Mouse (Mus musculus) midbrain, embryonic 14.5 days (tissue): ENCODE results near the gene Gpr162. TPM values are rescaled to one million over a fixed set of nuclear protein-coding genes. Genes with fewer than 3 reads are reported as not detected.
"Not testable (repeated sequence)": the region's sequence is repeated elsewhere in the genome, so short reads cannot be mapped to it uniquely, and the experiment has no call there.

Experiments
- ATAC-seq: fragments of 200-750 bp; cut with Nextera tagmentation; 2 replicates; pipeline ENCODE4 v1.8.0; 2017; ENCODE audit warnings: moderate number of reproducible peaks, moderate library complexity; ENCODE audit not compliant: low FRiP score, low TSS enrichment
- DNase-seq: peaks from one replicate; pipeline ENCODE4 v3.0.0-alpha.2; 2015
- H3K27ac ChIP-seq: fragments of 300-500 bp; sonication (generic); replicated peaks from 2 replicates; pipeline ENCODE4 v1.5.1; 2014; ENCODE audit warnings: mild to moderate bottlenecking, low read depth, low read length, moderate library complexity
- H3K27me3 ChIP-seq: fragments of 300-500 bp; sonication (generic); 2 replicates; pipeline ENCODE4 v1.6.1; 2014; ENCODE audit warnings: low read length, control low read depth, mixed read lengths; ENCODE audit not compliant: control insufficient read depth, insufficient read depth
- H3K36me3 ChIP-seq: fragments of 300-500 bp; sonication (generic); 2 replicates; pipeline ENCODE4 v1.6.1; 2014; ENCODE audit warnings: low read length, control low read depth; ENCODE audit not compliant: control insufficient read depth, insufficient read depth
- H3K4me1 ChIP-seq: fragments of 300-500 bp; sonication (generic); 2 replicates; pipeline ENCODE4 v1.6.1; 2014; ENCODE audit warnings: mild to moderate bottlenecking, antibody characterized with exemption, low read length, control low read depth; ENCODE audit not compliant: control insufficient read depth, insufficient read depth
- H3K4me2 ChIP-seq: fragments of 300-500 bp; sonication (generic); 2 replicates; pipeline ENCODE4 v1.6.1; 2014; ENCODE audit warnings: mild to moderate bottlenecking, low read length, moderate library complexity
- H3K4me3 ChIP-seq: fragments of 300-500 bp; sonication (generic); replicated peaks from 2 replicates; pipeline ENCODE4 v1.5.1; 2014; ENCODE audit warnings: low read depth, low read length
- H3K9ac ChIP-seq: fragments of 300-500 bp; sonication (generic); replicated peaks from 2 replicates; pipeline ENCODE4 v1.6.1; 2014; ENCODE audit warnings: mild to moderate bottlenecking, low read length, moderate library complexity
- H3K9me3 ChIP-seq: fragments of 300-500 bp; sonication (generic); 2 replicates; pipeline ENCODE4 v1.6.1; 2016; ENCODE audit warnings: low read length, control low read depth, mixed read lengths; ENCODE audit not compliant: control insufficient read depth
- WGBS: fragments of 180-500 bp; shearing (Covaris S2); extraction: QIAGEN DNeasy Blood & Tissue Kit; methylation state at CpG from one replicate; pipeline ENCODE4 v1.1.7; 2014; 5-methylcytosine and 5-hydroxymethylcytosine counted together
- polyA plus RNA-seq: library from polyadenylated mRNA; unstranded; fragments of >200 nt; fragmentation: Nextera tagmentation; extraction: Ambion mirVana; gene quantifications from 2 replicates; pipeline ENCODE4 v1.2.1, GENCODE M21; 2014

The Gpr162 gene
- polyA plus RNA-seq, 1 experiment from 2014 or later = 14.7 TPM

GRCm38 (mm10) chr6:124836411-124836810 is 27.4 kb downstream of the Gpr162 start:
- no peak overlapping the region for H3K4me3 ChIP-seq
- 84% methylated on average over 7 of the region's 7 CpGs for WGBS
- no peak overlapping the region for H3K9ac ChIP-seq
- H3K4me1 ChIP-seq = peaks cover 17% of the 10 kb centered on the region
- H3K4me2 ChIP-seq = no peak overlapping the region
- no peaks in the 10 kb centered on the region; the same call in 1 of the 2 replicates for H3K36me3 ChIP-seq
- no peaks in the 10 kb centered on the region for H3K27me3 ChIP-seq
- no peaks in the 10 kb centered on the region for H3K9me3 ChIP-seq
- DNase-seq = no peak
- no peak overlapping the region for H3K27ac ChIP-seq
- ATAC-seq = no peak

GRCm38 (mm10) chr6:124835531-124835930 is 28.3 kb downstream of the Gpr162 start:
- no peaks in the 10 kb centered on the region for H3K9me3 ChIP-seq
- H3K9ac ChIP-seq = no peak overlapping the region
- DNase-seq (no peak), ATAC-seq (no peak)
- no peak overlapping the region for H3K4me3 ChIP-seq
- H3K27ac ChIP-seq = no peak overlapping the region
- peaks cover 14% of the 10 kb centered on the region for H3K4me1 ChIP-seq
- WGBS = 68% methylated on average over 10 of the region's 10 CpGs
- no peak overlapping the region for H3K4me2 ChIP-seq
- H3K27me3 ChIP-seq = no peaks in the 10 kb centered on the region
- no peaks in the 10 kb centered on the region for H3K36me3 ChIP-seq

- Histone ChIP-seq H3K9me3 (no peaks in the 10 kb centered on the region), H3K9ac (no peak overlapping the region), H3K4me2 (no peak overlapping the region), H3K4me3 (no peak overlapping the region), H3K4me1 (peaks cover 9% of the 10 kb centered on the region), H3K27ac (no peak overlapping the region), H3K27me3 (no peaks in the 10 kb centered on the region), H3K36me3 (no peaks in the 10 kb centered on the region)
- ATAC-seq (no peak), DNase-seq (no peak)
- 83% methylated on average over 6 of the region's 6 CpGs for WGBS
Measured at GRCm38 (mm10) chr6:124834512-124835081, 29.2 kb downstream of the Gpr162 start.

- peaks cover 15% of the 10 kb centered on the region for H3K4me1 ChIP-seq
- H3K27ac ChIP-seq = no peak overlapping the region
- no peak overlapping the region for H3K9ac ChIP-seq
- H3K27me3 ChIP-seq = no peaks in the 10 kb centered on the region
- no peak overlapping the region for H3K4me2 ChIP-seq
- ATAC-seq (no peak), DNase-seq (no peak)
- H3K36me3 ChIP-seq = 0 out of 2 replicates have a peak, but pooled peaks cover 4% of the 10 kb centered on the region
- 95% methylated on average over 8 of the region's 8 CpGs for WGBS
- no peak overlapping the region for H3K4me3 ChIP-seq
- no peaks in the 10 kb centered on the region for H3K9me3 ChIP-seq
Measured at GRCm38 (mm10) chr6:124831649-124832048, 32.1 kb downstream of the Gpr162 start.

- DNase-seq, H3K27ac ChIP-seq, H3K27me3 ChIP-seq, H3K4me3 ChIP-seq, H3K36me3 ChIP-seq, H3K9ac ChIP-seq, H3K9me3 ChIP-seq, ATAC-seq: not testable (repeated sequence)
- H3K4me2 ChIP-seq = peak overlapping the region; percentile 67; the same call in 1 of the 2 replicates
- WGBS = 92% methylated on average over 4 of the region's 4 CpGs
- H3K4me1 ChIP-seq = peaks cover 15% of the 10 kb centered on the region
Measured at GRCm38 (mm10) chr6:124831199-124831598, 32.6 kb downstream of the Gpr162 start.

GRCm38 (mm10) chr6:124829799-124830700 is 33.7 kb downstream of the Gpr162 start:
- peak; percentile 96 for DNase-seq
- peak overlapping the region; percentile 58 for H3K9ac ChIP-seq
- peak overlapping the region; percentile 67 for H3K4me2 ChIP-seq
- peak overlapping the region; percentile 58 for H3K4me3 ChIP-seq
- H3K27me3 ChIP-seq = no peaks in the 10 kb centered on the region
- peaks cover 16% of the 10 kb centered on the region for H3K36me3 ChIP-seq
- H3K9me3 ChIP-seq = no peaks in the 10 kb centered on the region
- peak overlapping the region; percentile 87 for H3K27ac ChIP-seq
- WGBS = under 1% methylated on average over 38 of the region's 38 CpGs
- peak; percentile 87 for ATAC-seq
- peaks cover 15% of the 10 kb centered on the region for H3K4me1 ChIP-seq

- peak within 1 kb of the TSS; percentile 87 for H3K27ac ChIP-seq
- no peaks in the 10 kb centered on the region for H3K27me3 ChIP-seq
- H3K4me1 ChIP-seq = peaks cover 15% of the 10 kb centered on the region
- peak within 1 kb of the TSS; percentile 81 for H3K4me2 ChIP-seq
- ATAC-seq (peak; percentile 93), DNase-seq (peak; percentile 100)
- H3K9ac ChIP-seq = peak within 1 kb of the TSS; percentile 58
- peaks cover 25% of the 10 kb centered on the region for H3K36me3 ChIP-seq
- H3K9me3 ChIP-seq = no peaks in the 10 kb centered on the region
- peak within 1 kb of the TSS; percentile 58 for H3K4me3 ChIP-seq
- WGBS = under 1% methylated on average over 55 of the region's 55 CpGs
Measured at GRCm38 (mm10) chr6:124828868-124829798, 34.6 kb downstream of the Gpr162 start, which contains the start of the genes Usp5 and Cdca3. Gene Usp5, minus strand, starts transcription at chr6:124829484. Gene Cdca3, plus strand, starts transcription at chr6:124829547.

GRCm38 (mm10) chr6:124828101-124828592 is 35.6 kb downstream of the Gpr162 start:
- Histone ChIP-seq H3K9ac (peak overlapping the region; percentile 50), H3K27ac (peak overlapping the region; percentile 75), H3K4me2 (peak overlapping the region; percentile 81), H3K4me1 (peaks cover 15% of the 10 kb centered on the region), H3K4me3 (peak overlapping the region; percentile 58), H3K9me3 (no peaks in the 10 kb centered on the region), H3K27me3 (no peaks in the 10 kb centered on the region), H3K36me3 (peaks cover 35% of the 10 kb centered on the region)
- ATAC-seq = no peak
- DNase-seq = peak; percentile 56
- 21% methylated on average over 10 of the region's 10 CpGs for WGBS
